Mouse (Mus musculus) limb, embryonic 11.5 days (tissue): ENCODE results near the gene Syt12. TPM values are rescaled to one million over a fixed set of nuclear protein-coding genes. Genes with fewer than 3 reads are reported as not detected.

Experiments
- ATAC-seq: fragments of 200-750 bp; cut with Nextera tagmentation; 2 replicates; pipeline ENCODE4 v1.8.0; 2017; ENCODE audit warnings: low read depth; ENCODE audit not compliant: insufficient number of reproducible peaks, low FRiP score, low TSS enrichment
- DNase-seq: peaks from one replicate; pipeline ENCODE4 v3.0.0-alpha.2; 2015; ENCODE audit warnings: low spot score
- H3K27ac ChIP-seq: fragments of 300-500 bp; sonication (generic); replicated peaks from 2 replicates; pipeline ENCODE4 v1.5.1; 2014; ENCODE audit warnings: low read depth, mild to moderate bottlenecking, low read length
- H3K27me3 ChIP-seq: fragments of 300-500 bp; sonication (generic); 2 replicates; pipeline ENCODE4 v1.6.1; 2014; ENCODE audit warnings: mild to moderate bottlenecking, low read length, mixed read lengths; ENCODE audit not compliant: control insufficient read depth, insufficient read depth
- H3K36me3 ChIP-seq: fragments of 300-500 bp; sonication (generic); 2 replicates; pipeline ENCODE4 v1.6.1; 2014; ENCODE audit warnings: mild to moderate bottlenecking, low read length, moderate library complexity, mixed read lengths; ENCODE audit not compliant: control insufficient read depth, insufficient read depth
- H3K4me1 ChIP-seq: fragments of 300-500 bp; sonication (generic); 2 replicates; pipeline ENCODE4 v1.6.1; 2014; ENCODE audit warnings: low read length, mixed read lengths; ENCODE audit not compliant: control insufficient read depth, insufficient read depth
- H3K4me2 ChIP-seq: fragments of 300-500 bp; sonication (generic); 2 replicates; pipeline ENCODE4 v1.6.1; 2014; ENCODE audit warnings: low read depth, mild to moderate bottlenecking, moderate library complexity; ENCODE audit not compliant: severe bottlenecking
- H3K4me3 ChIP-seq: fragments of 300-500 bp; sonication (generic); 2 replicates; pipeline ENCODE4 v1.5.1; 2014; ENCODE audit warnings: low read depth, low read length
- H3K9ac ChIP-seq: fragments of 300-500 bp; sonication (generic); 2 replicates; pipeline ENCODE4 v1.6.1; 2014; ENCODE audit warnings: mild to moderate bottlenecking, low read length
- H3K9me3 ChIP-seq: fragments of 300-500 bp; sonication (generic); 2 replicates; pipeline ENCODE4 v1.6.1; 2016; ENCODE audit warnings: low read length; ENCODE audit not compliant: control insufficient read depth
- WGBS: fragments of 180-500 bp; shearing (Covaris S2); extraction: QIAGEN DNeasy Blood & Tissue Kit; methylation state at CpG from one replicate; pipeline ENCODE4 v1.1.7; 2014; 5-methylcytosine and 5-hydroxymethylcytosine counted together
- polyA plus RNA-seq: library from polyadenylated mRNA; unstranded; fragments of >200 nt; fragmentation: Nextera tagmentation; extraction: Ambion mirVana; gene quantifications from 2 replicates; pipeline ENCODE4 v1.2.1, GENCODE M21; 2014

The Syt12 gene
- polyA plus RNA-seq = 0.09 and 0.49 TPM in 2 replicates

DNA sequence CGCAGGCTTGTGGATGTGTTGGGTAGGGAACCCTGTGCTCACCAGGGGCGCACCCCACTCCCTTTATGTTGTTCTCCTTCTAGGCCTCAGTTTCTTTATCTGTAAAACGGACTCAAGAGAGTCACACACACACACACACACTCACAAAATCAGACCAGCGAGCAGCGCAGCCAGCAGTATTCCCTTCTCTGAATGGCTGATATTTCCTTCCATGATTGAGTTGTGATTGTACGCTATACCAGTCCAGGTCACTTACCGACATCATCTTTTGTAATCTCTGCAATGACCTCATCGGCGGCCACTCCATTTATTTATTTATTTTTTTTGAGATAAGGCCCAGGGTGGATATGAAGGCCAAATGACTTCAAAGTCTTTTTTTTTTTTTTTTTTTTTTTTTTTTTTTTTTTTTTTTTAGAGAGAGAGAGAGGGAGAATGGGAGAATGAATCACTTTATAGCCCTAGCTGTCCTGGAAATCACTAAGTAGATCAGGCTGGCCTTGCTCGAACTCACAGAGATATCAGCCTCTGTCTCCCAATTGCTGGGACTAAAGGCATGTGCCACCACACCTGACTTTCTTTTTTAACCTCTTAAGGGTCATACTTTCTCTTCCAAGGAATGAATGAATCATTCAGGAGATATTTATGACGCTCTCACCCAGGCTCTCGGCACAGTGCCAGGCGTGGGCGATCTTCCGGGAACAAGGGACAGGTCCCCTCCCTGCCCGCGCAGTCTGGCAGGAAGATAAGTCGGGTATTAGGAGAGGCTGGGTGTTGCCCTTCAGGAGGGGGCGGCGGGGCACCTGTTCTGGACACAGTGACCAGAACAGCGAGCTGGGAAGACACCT lies at the start of gene Syt12:
Gene Syt12, minus strand, starts transcription at position 103 of the 845 bp plus-strand sequence.
- Histone ChIP-seq H3K4me2 (peak within 1 kb of the TSS; percentile 92), H3K4me1 (0 out of 2 replicates have a peak, but pooled peaks cover 3% of the 10 kb centered on the region), H3K27ac (no peak within 1 kb of the TSS), H3K9me3 (no peaks in the 10 kb centered on the region), H3K9ac (peak within 1 kb of the TSS; percentile 41), H3K27me3 (peaks cover 31% of the 10 kb centered on the region), H3K4me3 (peak within 1 kb of the TSS; percentile 45), H3K36me3 (no peaks in the 10 kb centered on the region)
- ATAC-seq (no peak), DNase-seq (no peak)
- WGBS = 36% methylated on average over 21 of the region's 21 CpGs

DNA sequence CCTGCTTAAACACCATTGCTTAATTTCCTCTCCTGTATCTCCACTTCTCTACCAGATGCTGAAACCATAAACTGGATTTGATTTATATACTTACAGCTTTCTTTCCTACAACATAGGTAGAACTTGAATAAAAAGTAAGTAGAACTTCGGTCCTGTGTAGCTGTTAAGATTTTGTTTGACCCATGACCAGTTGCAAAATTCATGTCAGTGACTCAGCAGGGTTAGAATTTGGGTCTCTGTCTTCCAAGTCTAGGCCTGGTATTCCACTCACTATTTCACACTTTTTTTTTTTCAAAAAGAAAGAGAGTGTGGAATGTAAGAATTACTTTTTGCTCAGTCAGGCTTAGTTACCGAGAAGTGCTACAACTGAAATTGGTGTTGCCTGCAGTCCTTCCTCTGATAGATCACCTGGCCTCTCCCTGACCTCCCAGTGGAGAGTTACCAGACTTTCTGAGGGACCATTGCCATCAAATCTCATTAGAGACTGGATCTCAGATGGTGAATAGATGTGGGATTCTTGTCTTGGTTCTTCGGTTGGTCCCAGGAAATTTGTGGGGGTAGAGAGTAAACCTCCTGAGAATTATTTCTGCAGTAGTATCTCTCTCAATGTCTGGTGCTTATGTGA lies 44.3 kb upstream of the Syt12 start:
- no peaks in the 10 kb centered on the region for H3K9me3 ChIP-seq
- no peak overlapping the region for H3K9ac ChIP-seq
- no peak overlapping the region for H3K4me3 ChIP-seq
- H3K36me3 ChIP-seq = no peaks in the 10 kb centered on the region
- no peaks in the 10 kb centered on the region for H3K4me1 ChIP-seq
- DNase-seq (no peak), ATAC-seq (no peak)
- H3K27ac ChIP-seq = no peak overlapping the region
- WGBS = 79% methylated on average over 3 of the region's 3 CpGs
- no peak overlapping the region for H3K4me2 ChIP-seq
- H3K27me3 ChIP-seq = no peaks in the 10 kb centered on the region

DNA sequence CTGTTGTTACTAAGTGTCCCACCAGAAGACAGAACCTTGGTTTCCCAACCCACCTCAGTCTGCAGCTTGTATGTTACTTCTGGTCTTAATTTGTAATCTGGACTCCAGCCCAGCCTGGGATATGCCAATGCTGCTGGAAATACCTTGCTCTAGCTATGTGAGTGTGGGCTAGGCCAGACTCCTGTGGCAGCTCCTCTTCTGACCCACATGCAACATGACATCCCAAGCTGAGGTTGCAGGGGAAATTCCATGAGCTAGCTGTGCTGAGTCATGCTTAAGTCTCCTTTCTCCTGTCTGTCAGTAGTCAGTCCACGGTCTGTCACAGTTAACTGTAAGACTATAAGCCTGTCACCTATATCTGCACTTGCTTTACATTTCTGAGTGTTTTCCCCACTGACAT lies 40.2 kb upstream of the Syt12 start:
- H3K27ac ChIP-seq = no peak overlapping the region
- DNase-seq (no peak), ATAC-seq (no peak)
- H3K27me3 ChIP-seq = no peaks in the 10 kb centered on the region
- H3K9me3 ChIP-seq = no peaks in the 10 kb centered on the region
- H3K4me1 ChIP-seq = peaks cover 7% of the 10 kb centered on the region
- no peaks in the 10 kb centered on the region for H3K36me3 ChIP-seq
- no peak overlapping the region for H3K9ac ChIP-seq
- H3K4me2 ChIP-seq = no peak overlapping the region; the same call in 1 of the 2 replicates
- whole genome bisulfite sequencing = 79% methylated on average over 1 of the region's 1 CpGs
- no peak overlapping the region for H3K4me3 ChIP-seq

DNA sequence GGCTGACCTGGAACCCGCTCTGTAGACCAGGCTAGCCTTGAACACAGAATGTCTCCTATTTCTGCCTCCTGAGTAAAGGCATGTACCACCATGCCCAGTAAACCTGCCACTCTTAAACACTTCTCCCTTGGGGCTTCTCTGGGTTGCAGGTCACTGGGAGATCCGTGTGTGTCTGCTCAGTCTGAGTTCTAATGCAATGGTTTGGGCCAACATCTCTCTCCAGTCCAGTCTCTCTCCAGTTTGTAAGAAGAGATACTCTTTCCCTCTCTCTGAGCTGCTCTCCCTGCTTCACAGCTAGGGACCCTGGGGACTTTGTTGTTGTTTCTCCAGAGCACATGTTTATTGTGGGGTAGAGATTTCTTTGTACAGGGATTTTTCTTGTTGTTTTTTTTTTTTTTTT lies 39.0 kb upstream of the Syt12 start:
- DNase-seq = no peak
- no peaks in the 10 kb centered on the region for H3K27me3 ChIP-seq
- H3K4me2 ChIP-seq = no peak overlapping the region
- H3K36me3 ChIP-seq = no peaks in the 10 kb centered on the region
- H3K9me3 ChIP-seq = no peaks in the 10 kb centered on the region
- WGBS = 60% methylated on average over 2 of the region's 2 CpGs
- H3K4me1 ChIP-seq = peaks cover 7% of the 10 kb centered on the region
- no peak overlapping the region for H3K4me3 ChIP-seq
- ATAC-seq = no peak
- no peak overlapping the region for H3K27ac ChIP-seq
- H3K9ac ChIP-seq = no peak overlapping the region

DNA sequence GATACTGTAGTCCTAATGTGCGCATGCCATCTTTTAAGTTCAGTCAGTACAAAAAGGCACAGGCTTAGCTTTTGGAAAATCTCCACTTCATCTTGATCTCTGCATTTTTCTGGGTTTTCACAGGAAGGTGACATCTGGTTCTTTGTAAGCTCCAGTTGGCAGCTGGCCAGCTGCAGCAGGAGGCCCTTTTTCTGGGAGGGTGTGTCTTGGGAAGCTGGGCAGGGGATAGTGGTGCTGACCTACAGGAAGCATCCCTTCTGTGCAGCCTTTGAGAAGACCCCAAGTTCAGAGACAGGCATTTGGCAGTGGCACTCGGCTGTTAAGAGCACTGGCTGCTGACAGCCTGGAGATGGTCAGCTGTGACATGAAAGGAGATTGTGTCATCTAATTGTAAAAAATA lies 38.5 kb upstream of the Syt12 start:
- 50% methylated on average over 2 of the region's 2 CpGs for WGBS
- Histone ChIP-seq H3K27me3 (0 out of 2 replicates have a peak, but pooled peaks cover 4% of the 10 kb centered on the region), H3K36me3 (no peaks in the 10 kb centered on the region), H3K27ac (no peak overlapping the region; the same call in 1 of the 2 replicates), H3K9ac (no peak overlapping the region), H3K4me2 (no peak overlapping the region), H3K4me3 (no peak overlapping the region), H3K4me1 (peaks cover 12% of the 10 kb centered on the region), H3K9me3 (no peaks in the 10 kb centered on the region)
- ATAC-seq (no peak), DNase-seq (peak; percentile 42)

DNA sequence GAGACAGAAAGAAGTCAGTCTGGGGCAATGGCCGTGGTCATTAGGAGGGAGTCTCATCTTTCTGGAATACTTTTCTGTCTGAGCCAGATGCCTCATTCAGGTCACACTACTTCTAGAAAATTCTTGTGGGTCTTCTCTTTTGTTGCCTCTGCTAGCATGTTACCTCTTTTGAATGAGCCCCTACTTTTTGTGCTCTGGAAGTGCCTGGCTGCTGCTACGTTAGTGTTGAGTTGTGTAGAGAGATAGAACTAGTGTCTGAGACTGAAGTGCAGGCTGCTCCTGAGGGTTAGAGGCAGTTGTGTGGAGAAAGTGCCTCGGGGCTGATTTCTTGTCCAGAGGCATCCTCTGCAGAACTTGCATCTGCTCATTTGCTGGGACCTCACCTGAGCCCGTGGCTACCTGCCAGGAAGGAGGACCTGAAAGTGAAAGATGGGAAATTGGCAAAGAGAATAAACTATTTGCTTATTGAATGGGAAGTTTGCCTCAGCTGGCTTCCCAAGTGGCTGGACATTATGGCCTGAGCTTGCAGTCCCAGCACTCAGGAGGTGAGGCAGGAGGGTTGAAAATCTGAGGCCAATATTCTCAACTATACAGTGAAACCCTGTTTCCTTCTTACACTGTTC lies 36.1 kb upstream of the Syt12 start:
- H3K4me3 ChIP-seq = no peak overlapping the region
- no peak overlapping the region for H3K9ac ChIP-seq
- H3K4me1 ChIP-seq = peaks cover 13% of the 10 kb centered on the region
- no peak overlapping the region for H3K27ac ChIP-seq
- 74% methylated on average over 4 of the region's 4 CpGs for WGBS
- no peaks in the 10 kb centered on the region for H3K36me3 ChIP-seq
- H3K4me2 ChIP-seq = no peak overlapping the region
- DNase-seq (no peak), ATAC-seq (no peak)
- H3K9me3 ChIP-seq = no peaks in the 10 kb centered on the region
- H3K27me3 ChIP-seq = 0 out of 2 replicates have a peak, but pooled peaks cover 4% of the 10 kb centered on the region

DNA sequence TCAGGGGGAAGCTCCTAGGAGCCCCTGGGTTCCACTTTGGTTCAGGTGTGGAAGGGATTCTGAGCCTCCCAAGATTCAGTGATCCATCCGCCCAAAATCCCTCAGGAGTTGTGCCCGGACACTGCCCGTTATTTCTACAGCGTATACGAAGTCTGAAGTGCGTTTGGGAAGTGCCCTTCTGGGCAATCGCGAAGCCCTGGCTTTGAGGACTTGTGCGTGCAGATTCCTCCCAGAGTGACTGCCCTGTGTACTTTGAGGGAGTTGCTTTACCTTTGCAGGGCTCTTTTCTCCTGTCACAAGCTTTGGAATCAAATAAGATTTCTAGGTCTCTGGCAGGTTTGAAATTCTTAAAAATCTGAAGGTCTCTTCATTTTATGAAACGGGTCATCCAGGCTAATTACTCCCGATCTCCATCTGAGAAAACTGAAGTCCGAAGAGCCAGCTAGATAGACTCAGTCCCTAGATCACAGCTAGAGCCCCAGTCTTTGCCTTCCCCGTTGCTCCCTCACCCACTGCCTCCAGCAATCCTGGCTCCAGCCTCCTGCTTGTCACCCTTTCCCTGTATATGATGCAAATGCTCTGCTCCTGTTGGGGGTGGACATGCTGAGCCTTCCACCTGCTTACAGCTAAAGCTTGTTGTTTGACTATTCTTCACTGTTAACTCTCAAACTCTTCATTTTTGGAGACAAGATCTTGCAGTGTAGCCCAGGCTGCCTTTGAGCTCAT lies 34.0 kb upstream of the Syt12 start:
- peak overlapping the region; percentile 71 for H3K4me3 ChIP-seq
- 5% methylated on average over 13 of the region's 13 CpGs for WGBS
- H3K27ac ChIP-seq = no peak overlapping the region
- H3K4me1 ChIP-seq = peaks cover 13% of the 10 kb centered on the region
- H3K36me3 ChIP-seq = no peaks in the 10 kb centered on the region
- peak overlapping the region; percentile 91 for H3K4me2 ChIP-seq
- ATAC-seq = no peak
- no peak for DNase-seq
- H3K9ac ChIP-seq = no peak overlapping the region
- H3K9me3 ChIP-seq = no peaks in the 10 kb centered on the region
- 0 out of 2 replicates have a peak, but pooled peaks cover 4% of the 10 kb centered on the region for H3K27me3 ChIP-seq
